8 mouse cellular contexts compared by ENCODE assay signal in the genomic region with DNA sequence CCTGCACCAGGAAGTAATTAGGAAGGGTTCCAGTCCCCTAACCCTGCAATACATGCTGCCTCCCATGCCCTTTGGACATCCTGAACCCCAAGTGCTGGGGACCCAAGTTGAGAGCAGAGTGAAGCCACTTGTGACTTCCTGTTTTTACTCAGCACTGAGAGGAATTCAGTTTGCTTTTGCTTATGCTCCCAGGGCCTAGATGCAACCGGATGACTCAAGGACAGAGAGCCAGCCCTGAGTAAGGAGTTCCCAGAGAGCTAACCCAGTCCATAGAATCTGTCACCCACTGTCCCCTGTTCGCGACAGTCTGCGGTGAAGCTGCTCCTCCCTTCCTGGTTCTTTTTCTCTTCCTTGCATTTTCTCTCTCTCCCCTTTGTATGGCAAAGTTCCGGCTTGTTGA. TPM values are rescaled to one million over a fixed set of nuclear protein-coding genes. Genes with fewer than 3 reads are reported as not detected.
DNase-seq lines count a peak whose midpoint lies in the region; ATAC-seq and TF ChIP-seq lines count a peak whose summit lies in the region.

No protein-coding gene starts in this region.

- no peaks in the 10 kb centered on the region for H3K27me3 ChIP-seq in intestine, embryonic 16.5 days (replicated peaks; ENCODE audit: control insufficient read depth, insufficient read depth, low read length)

- no peak for ATAC-seq in intestine, embryonic 16.5 days

- no peaks in the 10 kb centered on the region for H3K9me3 ChIP-seq in intestine, embryonic 16.5 days (ENCODE audit: control insufficient read depth, low read length)

- 57% methylated on average over 5 of the region's 5 CpGs for WGBS in intestine, embryonic 16.5 days

- peak overlapping the region; percentile 81 for H3K4me3 ChIP-seq in cortical plate, adult 2 months (ENCODE audit: insufficient read depth, low read length)
- peak overlapping the region; percentile 5; the same call in 1 of the 2 replicates for H3K4me3 ChIP-seq in intestine, embryonic 16.5 days (ENCODE audit: low read length)

- no peak overlapping the region for H3K9ac ChIP-seq in intestine, embryonic 16.5 days (ENCODE audit: low read depth, low read length)

- no peaks in the 10 kb centered on the region for H3K36me3 ChIP-seq in intestine, embryonic 16.5 days (ENCODE audit: control insufficient read depth, insufficient read depth, low read length)

- peaks cover 16% of the 10 kb centered on the region for H3K4me1 ChIP-seq in cortical plate, adult 2 months (ENCODE audit: control insufficient read depth, insufficient read depth, low read length)
- H3K4me1 ChIP-seq in intestine, embryonic 16.5 days (ENCODE audit: control insufficient read depth, insufficient read depth, low read length) = peaks cover 21% of the 10 kb centered on the region

- no peak for TF ChIP-seq CTCF in cortical plate, adult 2 months (IDR thresholded peaks at IDR 0.05; ENCODE audit: extremely low read depth, insufficient read depth, low read length)

- peak; percentile 42 for DNase-seq in kidney, adult 9 months
- no peak for DNase-seq in kidney, adult 18-20 months
- peak; percentile 44 to 49 for DNase-seq in natural killer cell, adult 2 months (ENCODE audit: low spot score in 2 of 2)
- DNase-seq in gastrocnemius, adult 18-20 months (ENCODE audit: low spot score) = no peak
- DNase-seq in layer of hippocampus, adult 8-10 months (ENCODE audit: low spot score in 2 of 2) = no peak
- DNase-seq in embryo, embryonic 11 days = no peak

- TF ChIP-seq POLR2A in cortical plate, adult 2 months (IDR thresholded peaks at IDR 0.05; ENCODE audit: extremely low read depth, insufficient read depth, low read length) = no peak

- H3K27ac ChIP-seq in cortical plate, adult 2 months (ENCODE audit: insufficient read depth, low read length) = peak overlapping the region; percentile 32; the same call in 1 of the 2 replicates
- no peak overlapping the region for H3K27ac ChIP-seq in intestine, embryonic 16.5 days (ENCODE audit: low read length)

- peak overlapping the region; percentile 83; the same call in 1 of the 2 replicates for H3K4me2 ChIP-seq in intestine, embryonic 16.5 days (ENCODE audit: low read depth, low read length)

RNA-seq across cellular contexts. Expression of gene Fam49a, which starts 2.2 kb away (rescaled TPM):
- polyA plus RNA-seq in cortical plate, adult 2 months (2012; rRNA removed) = 78.7 and 78.9 TPM in 2 replicates
- 7.8 and 8.6 TPM in 2 replicates for polyA plus RNA-seq in intestine, embryonic 16.5 days (2015; fragmentation: Nextera tagmentation; extraction: Ambion mirVana)
- 1 to 10 TPM; 3.0 to 4.0 TPM for total RNA-seq in gastrocnemius, adult 18-20 months (2021)
- total RNA-seq in layer of hippocampus, adult 8-10 months (2022) = 100 to 1,000 TPM; 159 to 187 (median 169) TPM

Comparison
In these comparisons a context has a peak if more than half of its experiments do, and no peak if none do; other contexts are left out.
1. DNase-seq: peak in kidney, adult 9 months (single experiment) and natural killer cell, adult 2 months (2 of 2); none in kidney, adult 18-20 months (single experiment), gastrocnemius, adult 18-20 months (single experiment), layer of hippocampus, adult 8-10 months (0 of 2) and embryo, embryonic 11 days (single experiment).
2. RNA of gene Fam49a, which starts 2.2 kb away (total RNA-seq): 159 to 187 TPM in layer of hippocampus, adult 8-10 months; 3.0 to 4.0 TPM in gastrocnemius, adult 18-20 months; every median in the first group is over 10 times any median in the second.